Mouse (Mus musculus) MEL-GATA-1-ER (cell line): ENCODE measurements around the gene Dhx58.

Experiments used
- DNase-seq: peaks from one replicate; pipeline ENCODE4 v3.0.0-alpha.2; 2012; ENCODE audit warnings: low read depth; ENCODE audit errors: extremely low read depth

Gene Dhx58

GRCm38 (mm10) chr11:100648405-100648804 is 55.7 kb downstream of the Dhx58 start:
- DNase-seq, result no peak

GRCm38 (mm10) chr11:100646265-100646664 is 57.8 kb downstream of the Dhx58 start:
- no peak for DNase-seq
